ENCODE assay signal across 15 mouse cellular contexts in genomic region chr6:122458946-122459693, GRCm38 (mm10). TPM values are rescaled to one million over a fixed set of nuclear protein-coding genes. Genes with fewer than 3 reads are reported as not detected.
"Had no signal": no experiment of that assay in that cellular context is flagged by ENCODE, and none has a peak within 500 bp of the region (broad histone marks: within the 10 kb centered on the region; RNA-seq: fewer than 3 reads in every experiment).

No protein-coding gene starts in this region.

- H3K27me3 ChIP-seq: hindbrain, embryonic 15.5 days; limb, embryonic 13.5 days; liver, embryonic 13.5 days; midbrain, embryonic 13.5 days; neural tube, embryonic 15.5 days; stomach, embryonic 15.5 days had no signal

- H3K4me3 ChIP-seq: hindbrain, embryonic 15.5 days; limb, embryonic 13.5 days; liver, embryonic 13.5 days; midbrain, embryonic 13.5 days; myocyte; neural tube, embryonic 15.5 days; stomach, embryonic 15.5 days had no signal

- H3K27ac ChIP-seq: hindbrain, embryonic 15.5 days; limb, embryonic 13.5 days; liver, embryonic 13.5 days; midbrain, embryonic 13.5 days; neural tube, embryonic 15.5 days; stomach, embryonic 15.5 days had no signal

- H3K9me3 ChIP-seq: hindbrain, embryonic 15.5 days; limb, embryonic 13.5 days; liver, embryonic 13.5 days; midbrain, embryonic 13.5 days; neural tube, embryonic 15.5 days; stomach, embryonic 15.5 days had no signal

- H3K36me3 ChIP-seq: liver, embryonic 13.5 days; stomach, embryonic 15.5 days had no signal

- H3K4me2 ChIP-seq: hindbrain, embryonic 15.5 days; limb, embryonic 13.5 days; liver, embryonic 13.5 days; midbrain, embryonic 13.5 days; neural tube, embryonic 15.5 days; stomach, embryonic 15.5 days had no signal

- DNase-seq: kidney, adult 18-20 months; kidney, postnatal 10 days; kidney, postnatal 4 days; liver, embryonic 13.5 days; lung, adult 18-20 months; thymus, postnatal 36 days had no signal

- H3K9ac ChIP-seq: hindbrain, embryonic 15.5 days; limb, embryonic 13.5 days; liver, embryonic 13.5 days; midbrain, embryonic 13.5 days; neural tube, embryonic 15.5 days; stomach, embryonic 15.5 days had no signal

- H3K4me1 ChIP-seq: hindbrain, embryonic 15.5 days; limb, embryonic 13.5 days; liver, embryonic 13.5 days; midbrain, embryonic 13.5 days; neural tube, embryonic 15.5 days; stomach, embryonic 15.5 days had no signal

- ATAC-seq: midbrain, embryonic 13.5 days had no signal

RNA-seq across cellular contexts. Expression of gene Rimklb, which starts 39.4 kb away (rescaled TPM):
- total RNA-seq: megakaryocyte-erythroid progenitor cell, adult 5-6 weeks had no signal
- polyA plus RNA-seq: myocyte; spleen, adult 2 months had no signal

RNA-seq across cellular contexts. Expression of gene Mfap5, which starts 46.5 kb away (rescaled TPM):
- total RNA-seq: left cerebral cortex, postnatal 36 days; megakaryocyte-erythroid progenitor cell, adult 5-6 weeks had no signal
